Mouse (Mus musculus): ENCODE results near the gene Diaph2. TPM values are rescaled to one million over a fixed set of nuclear protein-coding genes. Genes with fewer than 3 reads are reported as not detected.

Gene Diaph2
- polyA plus RNA-seq, 1 experiment: not detected

DNA sequence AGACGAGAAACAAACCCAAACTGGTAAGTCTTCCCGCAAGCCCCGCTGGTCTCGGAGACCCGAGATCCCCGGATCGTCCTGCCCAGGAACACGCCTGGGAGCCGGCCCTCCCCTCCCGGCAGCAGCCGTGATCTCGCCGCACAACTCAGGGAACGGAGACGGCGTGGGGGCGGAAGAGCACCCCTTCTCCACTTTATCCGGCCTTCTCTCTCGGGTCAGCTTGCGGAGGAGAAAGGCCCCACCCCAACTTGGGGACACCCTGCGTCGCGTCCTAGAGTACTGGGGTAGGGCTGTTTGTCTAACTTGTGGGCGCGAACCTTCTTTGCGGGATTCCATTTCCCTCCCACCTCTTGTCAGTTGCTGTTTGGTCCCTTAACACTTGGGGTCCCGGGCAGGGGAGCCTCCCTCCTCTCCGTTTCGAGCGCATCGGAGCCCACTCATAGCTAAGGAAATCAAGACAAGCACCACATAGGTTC is 590 bp downstream of the Diaph2 start:
- H3K4me1 ChIP-seq (ENCODE audit: control insufficient read depth, insufficient read depth, low read length): no peaks in the 10 kb centered on the region
- 0 out of 2 replicates have a peak overlapping the region, but pooled peaks have one; percentile 13 for H3K27ac ChIP-seq (ENCODE audit: insufficient read depth, low read depth, low read length)
- TF ChIP-seq CTCF (IDR thresholded peaks at IDR 0.05; ENCODE audit: insufficient read depth, low read depth, low read length) (no peak), POLR2A (IDR thresholded peaks at IDR 0.05; ENCODE audit: insufficient read depth, low read depth, low read length) (no peak)
- 21% methylated on average over 31 of the region's 31 CpGs for WGBS
- H3K4me3 ChIP-seq (ENCODE audit: insufficient read depth, low read depth, low read length): peak overlapping the region; percentile 79

DNA sequence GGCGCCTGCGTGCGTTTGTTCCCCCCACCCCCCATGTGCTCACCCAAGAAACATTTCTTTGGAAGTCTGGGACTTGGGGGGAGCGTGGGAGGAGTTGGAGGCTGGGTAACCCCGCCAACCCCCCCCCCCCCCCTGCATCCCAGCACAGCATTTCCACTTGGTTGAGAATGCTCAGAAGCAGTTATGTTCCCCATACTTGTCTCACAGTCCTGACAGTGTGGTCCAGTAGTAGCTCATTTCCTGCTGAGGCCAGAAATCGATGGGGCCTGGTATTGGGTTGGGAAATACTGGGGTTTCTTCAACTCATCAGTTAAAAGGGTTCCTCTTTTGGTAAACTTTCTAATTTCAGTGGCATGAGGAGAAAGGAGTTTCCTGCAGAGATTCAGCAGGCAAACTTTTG is 1.1 kb downstream of the Diaph2 start:
- H3K4me3 ChIP-seq (ENCODE audit: insufficient read depth, low read depth, low read length): peak overlapping the region; percentile 79
- H3K27ac ChIP-seq (ENCODE audit: insufficient read depth, low read depth, low read length): 0 out of 2 replicates have a peak overlapping the region, but pooled peaks have one; percentile 13
- no peaks in the 10 kb centered on the region for H3K4me1 ChIP-seq (ENCODE audit: control insufficient read depth, insufficient read depth, low read length)
- 17% methylated on average over 6 of the region's 6 CpGs for whole genome bisulfite sequencing
- no peak for TF ChIP-seq CTCF (IDR thresholded peaks at IDR 0.05; ENCODE audit: insufficient read depth, low read depth, low read length)
- no peak for TF ChIP-seq POLR2A (IDR thresholded peaks at IDR 0.05; ENCODE audit: insufficient read depth, low read depth, low read length)

- TF ChIP-seq CTCF (IDR thresholded peaks at IDR 0.05; ENCODE audit: insufficient read depth, low read depth, low read length) (no peak), POLR2A (IDR thresholded peaks at IDR 0.05; ENCODE audit: insufficient read depth, low read depth, low read length) (no peak)
- no peak overlapping the region for H3K4me3 ChIP-seq (ENCODE audit: insufficient read depth, low read depth, low read length)
- no peaks in the 10 kb centered on the region for H3K4me1 ChIP-seq (ENCODE audit: control insufficient read depth, insufficient read depth, low read length)
- no peak overlapping the region for H3K27ac ChIP-seq (ENCODE audit: insufficient read depth, low read depth, low read length)
Observed at GRCm38 (mm10) chrX:129756606-129757005, 7.1 kb downstream of the Diaph2 start.

DNA sequence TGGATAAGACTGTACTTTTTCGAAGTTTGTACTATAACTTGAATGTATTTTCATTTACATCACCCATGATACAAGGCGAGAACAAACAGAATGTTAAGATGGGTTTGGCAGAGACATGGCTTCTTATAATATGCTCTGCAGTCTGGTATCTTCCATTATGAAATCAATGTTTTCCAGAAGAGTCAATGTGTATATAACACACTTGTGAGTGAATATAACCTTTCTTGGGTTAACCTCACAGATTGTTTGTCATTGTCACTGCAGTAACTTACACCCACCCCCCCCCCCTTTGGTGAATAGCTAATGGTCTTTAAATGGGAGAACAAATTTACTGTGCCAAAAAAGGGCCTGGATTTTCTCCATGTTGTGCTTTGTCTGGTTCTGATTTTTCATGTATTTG is 13.1 kb downstream of the Diaph2 start:
- WGBS: 88% methylated on average over 2 of the region's 2 CpGs
- no peak overlapping the region for H3K4me3 ChIP-seq (ENCODE audit: insufficient read depth, low read depth, low read length)

GRCm38 (mm10) chrX:129765378-129765777 is 15.8 kb downstream of the Diaph2 start:
- Histone ChIP-seq H3K4me1 (ENCODE audit: control insufficient read depth, insufficient read depth, low read length) (no peaks in the 10 kb centered on the region), H3K4me3 (ENCODE audit: insufficient read depth, low read depth, low read length) (no peak overlapping the region), H3K27ac (ENCODE audit: insufficient read depth, low read depth, low read length) (no peak overlapping the region)
- 43% methylated on average over 2 of the region's 2 CpGs for WGBS
- TF ChIP-seq CTCF (IDR thresholded peaks at IDR 0.05; ENCODE audit: insufficient read depth, low read depth, low read length) (no peak), POLR2A (IDR thresholded peaks at IDR 0.05; ENCODE audit: insufficient read depth, low read depth, low read length) (no peak)

More for the DNA sequence above, 13.1 kb downstream of the Diaph2 start:
- Histone ChIP-seq H3K4me1 (ENCODE audit: control insufficient read depth, insufficient read depth, low read length) (no peaks in the 10 kb centered on the region), H3K27ac (ENCODE audit: insufficient read depth, low read depth, low read length) (no peak overlapping the region)
- no peak for TF ChIP-seq CTCF (IDR thresholded peaks at IDR 0.05; ENCODE audit: insufficient read depth, low read depth, low read length)
- TF ChIP-seq POLR2A (IDR thresholded peaks at IDR 0.05; ENCODE audit: insufficient read depth, low read depth, low read length): no peak

GRCm38 (mm10) chrX:129766811-129767210 is 17.3 kb downstream of the Diaph2 start:
- no peak overlapping the region for H3K4me3 ChIP-seq (ENCODE audit: insufficient read depth, low read depth, low read length)
- TF ChIP-seq CTCF (IDR thresholded peaks at IDR 0.05; ENCODE audit: insufficient read depth, low read depth, low read length) (no peak), POLR2A (IDR thresholded peaks at IDR 0.05; ENCODE audit: insufficient read depth, low read depth, low read length) (no peak)
- no peaks in the 10 kb centered on the region for H3K4me1 ChIP-seq (ENCODE audit: control insufficient read depth, insufficient read depth, low read length)
- 82% methylated on average over 1 of the region's 1 CpGs for WGBS
- no peak overlapping the region for H3K27ac ChIP-seq (ENCODE audit: insufficient read depth, low read depth, low read length)

DNA sequence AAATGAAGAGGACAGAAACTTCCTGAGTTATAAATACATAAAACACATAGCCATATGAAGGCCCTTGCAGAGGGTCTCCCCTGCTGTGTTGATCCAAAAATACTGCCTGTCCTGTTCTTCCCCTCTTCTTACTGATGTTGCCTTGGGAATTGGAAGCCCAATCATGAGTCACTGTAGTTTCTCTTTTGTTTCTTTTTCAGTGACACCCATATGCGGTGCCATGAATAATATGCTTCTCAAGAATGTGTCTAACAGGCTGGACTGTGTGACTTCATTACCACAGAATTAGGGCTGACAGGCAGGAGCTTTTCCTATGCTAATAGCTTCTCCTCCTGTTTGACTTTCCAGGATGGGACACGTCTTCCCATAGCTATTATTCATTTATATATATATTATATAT is 21.1 kb downstream of the Diaph2 start:
- H3K27ac ChIP-seq (ENCODE audit: insufficient read depth, low read depth, low read length): no peak overlapping the region
- WGBS: 60% methylated on average over 2 of the region's 2 CpGs
- TF ChIP-seq POLR2A (IDR thresholded peaks at IDR 0.05; ENCODE audit: insufficient read depth, low read depth, low read length): no peak
- TF ChIP-seq CTCF (IDR thresholded peaks at IDR 0.05; ENCODE audit: insufficient read depth, low read depth, low read length): no peak
- H3K4me3 ChIP-seq (ENCODE audit: insufficient read depth, low read depth, low read length): no peak overlapping the region
- H3K4me1 ChIP-seq (ENCODE audit: control insufficient read depth, insufficient read depth, low read length): no peaks in the 10 kb centered on the region

DNA sequence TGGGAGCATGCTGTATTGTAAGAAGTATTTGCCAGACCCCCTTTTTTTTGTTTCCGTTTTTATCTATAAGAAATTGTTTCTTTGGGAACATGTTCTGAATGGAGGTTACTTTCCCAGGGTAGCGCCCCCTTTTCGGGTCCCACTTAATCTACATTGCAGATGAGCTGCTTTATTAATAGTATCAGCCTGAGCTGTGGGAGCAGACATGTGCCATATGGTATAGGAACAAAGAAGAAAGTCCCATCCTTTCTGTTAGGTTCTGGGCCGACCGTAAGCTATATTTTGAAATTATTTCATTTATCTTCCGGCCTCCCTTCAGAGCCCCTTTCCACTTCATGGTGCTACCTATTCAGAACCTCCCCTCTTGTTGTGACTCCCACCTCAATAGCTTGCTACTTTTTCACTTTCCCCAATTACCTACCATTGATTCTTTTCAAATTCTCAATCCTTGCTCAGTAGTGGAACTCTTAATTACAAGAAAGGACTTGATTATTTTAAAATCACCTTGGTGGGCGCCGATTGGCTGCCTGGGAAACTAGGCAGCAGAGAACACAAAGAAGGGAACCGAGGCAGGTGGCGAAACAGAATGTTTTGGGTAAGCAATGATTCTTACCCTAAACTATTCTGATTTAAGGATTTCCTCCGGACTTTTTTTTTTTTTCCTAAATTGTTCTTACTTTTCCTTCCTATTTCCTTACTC is 24.2 kb downstream of the Diaph2 start:
- 59% methylated on average over 11 of the region's 11 CpGs for WGBS
- H3K4me1 ChIP-seq (ENCODE audit: control insufficient read depth, insufficient read depth, low read length): no peaks in the 10 kb centered on the region
- H3K27ac ChIP-seq (ENCODE audit: insufficient read depth, low read depth, low read length): no peak overlapping the region
- H3K4me3 ChIP-seq (ENCODE audit: insufficient read depth, low read depth, low read length): no peak overlapping the region
- TF ChIP-seq CTCF (IDR thresholded peaks at IDR 0.05; ENCODE audit: insufficient read depth, low read depth, low read length): no peak
- no peak for TF ChIP-seq POLR2A (IDR thresholded peaks at IDR 0.05; ENCODE audit: insufficient read depth, low read depth, low read length)

DNA sequence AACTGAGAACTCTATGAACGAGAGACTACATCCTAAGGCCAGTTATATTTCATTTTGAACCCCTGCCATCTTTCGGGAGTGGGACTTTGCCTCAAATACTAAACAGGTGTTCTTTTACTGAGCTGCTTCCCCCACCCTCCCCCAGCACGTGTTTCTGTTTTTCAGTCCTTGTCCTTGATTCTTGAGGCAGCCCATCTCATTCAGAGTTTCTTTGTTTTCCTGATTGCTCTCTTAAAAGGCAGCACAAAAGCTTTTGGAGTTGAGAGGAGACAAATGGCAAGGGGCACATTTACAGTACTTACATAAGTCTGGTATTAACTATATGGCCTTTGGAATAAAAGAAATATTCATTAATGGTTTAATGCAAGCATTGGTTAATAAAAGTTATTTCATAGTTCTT is 24.9 kb downstream of the Diaph2 start:
- H3K4me1 ChIP-seq (ENCODE audit: control insufficient read depth, insufficient read depth, low read length): no peaks in the 10 kb centered on the region
- TF ChIP-seq POLR2A (IDR thresholded peaks at IDR 0.05; ENCODE audit: insufficient read depth, low read depth, low read length) (no peak), CTCF (IDR thresholded peaks at IDR 0.05; ENCODE audit: insufficient read depth, low read depth, low read length) (no peak)
- 65% methylated on average over 3 of the region's 3 CpGs for WGBS
- H3K4me3 ChIP-seq (ENCODE audit: insufficient read depth, low read depth, low read length): no peak overlapping the region
- H3K27ac ChIP-seq (ENCODE audit: insufficient read depth, low read depth, low read length): no peak overlapping the region
